Mouse (Mus musculus) ovary, postnatal 36 days (tissue): ENCODE results near the gene Ptpn22.
"Not testable (repeated sequence)": the region's sequence is repeated elsewhere in the genome, so short reads cannot be mapped to it uniquely, and the experiment has no call there.

Experiments used
- DNase-seq: peaks from one replicate; pipeline ENCODE4 v3.0.0; 2022; ENCODE audit warnings: low spot score, mixed read lengths

Gene Ptpn22

GRCm38 (mm10) chr3:103858881-103859801, at the start of gene Ptpn22:
Gene Ptpn22, plus strand, starts transcription at chr3:103859795.
- no peak for DNase-seq

GRCm38 (mm10) chr3:103809799-103810150, 49.8 kb upstream of the Ptpn22 start:
- no peak for DNase-seq

- no peak for DNase-seq
These were observed 48.6 kb upstream of the Ptpn22 start for GRCm38 (mm10) chr3:103810967-103811366.

DNA sequence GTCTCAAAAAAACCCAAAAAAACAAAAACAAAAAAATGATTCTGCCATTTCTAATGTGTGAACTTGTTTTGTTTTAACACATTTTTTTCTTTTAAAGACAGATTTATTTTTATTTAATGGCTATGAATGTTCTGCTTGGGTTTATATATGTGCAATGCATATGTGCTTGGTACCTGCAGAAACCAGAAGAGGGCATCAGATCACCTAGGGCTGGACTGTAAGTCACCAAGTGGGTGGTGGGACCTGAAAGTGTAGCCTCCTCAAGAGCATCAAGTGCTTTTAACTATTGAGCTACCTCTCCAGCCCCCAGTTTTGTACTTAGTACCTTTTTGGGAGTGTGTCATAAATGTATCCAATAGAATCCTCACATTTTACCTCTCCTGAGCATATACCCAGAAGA, 32.0 kb upstream of the Ptpn22 start:
- no peak for DNase-seq

DNA sequence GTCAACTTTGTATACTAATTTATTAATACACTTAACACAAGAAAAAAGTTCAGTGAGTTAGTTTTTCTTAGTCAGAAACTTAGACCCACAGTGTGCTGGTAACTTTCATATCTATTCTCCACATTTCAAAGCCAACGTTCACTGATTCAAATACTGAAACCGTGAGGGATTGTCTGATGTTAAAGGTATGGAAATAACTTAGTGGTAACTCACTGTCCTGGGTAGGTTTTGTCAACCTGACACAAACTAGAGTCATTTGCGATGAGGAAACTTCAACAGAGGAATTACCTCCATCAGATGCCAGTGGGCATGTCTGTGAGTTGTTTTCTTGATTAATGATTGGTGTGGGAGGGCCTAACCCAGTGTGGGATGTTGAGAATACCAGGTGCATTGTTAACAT, 30.6 kb upstream of the Ptpn22 start:
- no peak for DNase-seq

DNA sequence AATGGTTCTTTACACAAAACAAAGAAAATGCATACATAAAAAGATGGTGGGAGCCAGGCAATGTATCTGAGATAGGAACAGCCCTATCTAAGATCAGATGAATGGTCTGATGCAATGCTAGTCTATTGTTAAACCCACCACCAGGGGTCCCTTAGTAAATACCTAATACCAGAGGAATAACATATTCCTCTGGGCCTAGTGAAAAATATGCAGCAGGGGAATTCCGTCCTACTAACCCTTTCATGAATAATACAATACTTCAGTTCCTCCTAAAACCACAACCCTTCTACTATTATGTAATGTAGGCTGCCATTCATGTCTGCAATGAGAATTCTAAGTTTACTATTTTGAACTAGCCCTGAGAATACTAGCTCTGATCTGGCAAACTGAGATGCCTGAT, 28.9 kb upstream of the Ptpn22 start:
- not testable (repeated sequence) for DNase-seq

GRCm38 (mm10) chr3:103831146-103831545, 28.4 kb upstream of the Ptpn22 start:
- DNase-seq, result no peak

GRCm38 (mm10) chr3:103832426-103832825, 27.2 kb upstream of the Ptpn22 start, which contains the start of gene Bcl2l15:
Gene Bcl2l15, plus strand, starts transcription at chr3:103832601.
- no peak for DNase-seq

- no peak for DNase-seq
These were observed 25.6 kb upstream of the Ptpn22 start for GRCm38 (mm10) chr3:103834001-103834400.

DNA sequence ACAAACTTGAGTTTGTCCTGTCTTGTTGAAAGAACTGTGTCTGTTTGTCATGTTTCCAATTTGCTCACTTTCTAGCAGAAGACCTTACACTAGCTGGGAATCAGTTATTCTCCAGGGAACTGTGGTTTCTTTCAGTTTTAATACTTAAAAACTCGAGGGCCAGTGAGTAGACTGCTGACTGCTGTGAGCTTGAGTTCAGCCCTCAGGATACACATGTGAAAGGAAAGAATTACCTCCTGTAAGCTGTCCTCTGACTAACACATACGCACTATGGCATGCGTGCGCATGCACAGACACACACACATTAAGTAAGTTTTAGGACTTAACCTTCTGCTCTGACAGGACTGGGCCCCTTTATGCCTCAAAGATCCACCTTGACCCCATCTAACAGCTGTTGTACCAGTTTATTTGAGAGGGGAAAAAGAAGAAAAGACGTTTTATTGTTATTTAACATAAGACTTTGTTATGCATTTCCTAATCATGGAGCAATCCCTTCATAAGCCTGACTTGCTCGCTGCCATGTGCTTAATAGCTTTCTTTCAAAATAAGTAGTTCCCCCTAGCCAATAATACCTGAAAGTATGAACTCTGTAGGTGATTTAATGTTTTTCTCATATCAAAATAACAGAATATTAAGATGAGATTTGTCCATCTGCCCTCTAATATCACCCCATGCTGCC, 24.2 kb upstream of the Ptpn22 start:
- no peak for DNase-seq

- no peak for DNase-seq
These were observed 23.7 kb upstream of the Ptpn22 start for GRCm38 (mm10) chr3:103835951-103836310.

GRCm38 (mm10) chr3:103836453-103836852, 23.1 kb upstream of the Ptpn22 start:
- no peak for DNase-seq

DNA sequence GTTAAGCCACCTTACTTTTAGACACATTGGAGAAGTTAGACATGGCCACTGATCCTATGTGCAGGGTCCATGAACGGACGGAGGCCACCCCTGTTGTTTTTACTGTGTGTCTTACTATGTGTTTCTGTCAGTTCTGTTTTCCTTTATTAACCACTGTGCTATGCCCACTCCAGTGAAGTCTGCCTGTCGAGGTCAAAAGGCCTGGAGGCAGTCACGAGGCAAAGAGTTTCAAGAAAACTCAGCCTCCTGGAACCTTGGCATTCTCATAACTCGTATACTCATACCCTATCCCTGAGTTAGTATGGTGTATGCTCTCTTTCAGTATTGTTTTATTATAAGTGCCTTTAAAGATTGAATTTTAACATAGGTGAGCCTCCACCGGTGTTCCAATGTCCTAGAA, 19.9 kb upstream of the Ptpn22 start:
- no peak for DNase-seq

DNA sequence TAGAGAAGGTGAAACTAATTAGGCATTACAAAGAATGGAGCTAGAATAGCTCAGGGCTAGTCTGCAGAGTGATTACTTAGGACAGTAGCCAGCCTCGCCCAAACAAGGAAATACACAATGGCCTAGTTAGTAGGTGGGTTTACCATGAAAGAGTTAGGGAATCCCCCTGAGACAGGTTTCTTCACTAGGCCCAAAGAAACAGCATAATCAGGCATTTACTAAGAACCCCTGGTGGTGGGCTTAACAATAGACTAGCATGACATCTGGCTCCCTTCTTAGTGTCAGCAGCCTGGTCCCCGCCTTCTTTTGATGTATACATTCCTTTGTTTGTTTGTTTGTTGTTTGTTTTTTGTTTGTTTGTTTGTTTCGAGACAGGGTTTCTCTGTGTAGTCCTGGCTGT, 19.4 kb upstream of the Ptpn22 start:
- DNase-seq, result not testable (repeated sequence)

DNA sequence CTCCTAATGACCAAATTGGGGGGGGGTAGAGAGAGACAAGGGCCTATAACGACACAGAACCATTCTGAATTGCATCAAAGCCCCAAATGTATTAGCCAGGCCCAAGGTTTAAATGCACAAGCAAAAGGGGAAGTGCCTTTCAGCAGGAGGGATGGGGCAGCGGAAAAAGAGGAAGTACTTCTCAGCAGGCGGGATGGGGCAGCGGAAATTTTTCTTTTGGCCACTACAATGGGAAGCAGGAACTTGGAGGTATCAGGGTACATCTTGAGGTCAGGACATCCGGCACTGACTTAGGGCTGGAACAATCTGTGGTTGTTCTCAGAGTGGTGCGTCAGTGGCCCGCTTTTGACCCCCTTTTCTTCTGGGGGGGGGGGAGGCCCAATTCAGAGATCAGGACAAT, 18.6 kb upstream of the Ptpn22 start:
- DNase-seq, result not testable (repeated sequence)

DNA sequence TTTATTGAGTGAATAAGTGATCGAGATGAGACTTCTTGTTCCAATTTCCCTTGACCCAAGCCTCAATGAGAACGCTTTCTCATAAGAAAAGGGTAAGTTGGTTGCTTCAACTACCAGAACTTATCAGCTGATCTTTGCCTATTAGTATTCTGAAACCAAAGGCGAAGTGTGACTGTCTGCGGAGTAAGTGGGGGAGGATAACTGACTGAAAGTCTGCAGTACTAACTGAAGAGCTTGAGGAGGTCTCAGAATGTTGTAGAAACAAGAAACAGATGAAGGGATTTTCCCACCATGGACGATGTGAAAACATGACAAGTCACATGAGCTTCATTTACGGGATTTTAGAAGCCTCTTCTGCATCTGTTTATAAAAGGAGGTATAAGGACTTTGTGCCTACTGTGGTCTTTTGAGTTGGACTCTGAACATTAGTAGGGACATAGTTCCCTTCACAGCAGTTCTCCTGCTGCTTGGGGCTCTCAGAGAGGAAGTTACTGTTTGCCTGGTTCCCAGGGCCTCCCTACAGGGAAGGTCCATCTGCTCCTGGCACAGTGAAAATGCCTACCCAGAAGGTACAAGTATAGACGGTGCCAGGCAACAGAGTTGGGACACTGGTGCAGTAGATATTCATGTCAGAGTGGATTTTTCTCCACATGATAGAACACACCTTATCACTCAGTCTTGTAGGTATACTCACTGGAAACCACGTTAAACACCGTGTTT, 8.8 kb upstream of the Ptpn22 start:
- DNase-seq, result no peak

DNA sequence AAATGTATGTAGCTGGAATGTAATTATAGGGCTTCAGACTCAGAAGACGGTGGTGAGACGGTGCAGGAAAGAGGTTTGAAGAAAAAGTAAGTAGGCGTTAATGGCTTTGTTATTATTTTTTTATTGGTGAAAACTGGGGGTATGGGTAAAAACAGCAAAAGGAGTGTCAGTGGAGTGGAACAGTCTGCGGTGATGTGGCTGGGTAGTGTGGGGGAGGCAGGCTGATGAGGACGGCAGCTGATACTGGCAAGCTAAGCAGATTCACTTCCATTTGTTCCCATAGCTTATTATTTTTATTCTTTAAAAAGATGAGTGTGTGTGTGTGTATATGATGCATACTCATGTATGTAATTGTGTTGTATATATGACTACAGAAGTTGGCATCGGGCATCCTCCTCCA, 8.1 kb upstream of the Ptpn22 start:
- no peak for DNase-seq

GRCm38 (mm10) chr3:103851882-103852281, 7.7 kb upstream of the Ptpn22 start:
- DNase-seq, result no peak

DNA sequence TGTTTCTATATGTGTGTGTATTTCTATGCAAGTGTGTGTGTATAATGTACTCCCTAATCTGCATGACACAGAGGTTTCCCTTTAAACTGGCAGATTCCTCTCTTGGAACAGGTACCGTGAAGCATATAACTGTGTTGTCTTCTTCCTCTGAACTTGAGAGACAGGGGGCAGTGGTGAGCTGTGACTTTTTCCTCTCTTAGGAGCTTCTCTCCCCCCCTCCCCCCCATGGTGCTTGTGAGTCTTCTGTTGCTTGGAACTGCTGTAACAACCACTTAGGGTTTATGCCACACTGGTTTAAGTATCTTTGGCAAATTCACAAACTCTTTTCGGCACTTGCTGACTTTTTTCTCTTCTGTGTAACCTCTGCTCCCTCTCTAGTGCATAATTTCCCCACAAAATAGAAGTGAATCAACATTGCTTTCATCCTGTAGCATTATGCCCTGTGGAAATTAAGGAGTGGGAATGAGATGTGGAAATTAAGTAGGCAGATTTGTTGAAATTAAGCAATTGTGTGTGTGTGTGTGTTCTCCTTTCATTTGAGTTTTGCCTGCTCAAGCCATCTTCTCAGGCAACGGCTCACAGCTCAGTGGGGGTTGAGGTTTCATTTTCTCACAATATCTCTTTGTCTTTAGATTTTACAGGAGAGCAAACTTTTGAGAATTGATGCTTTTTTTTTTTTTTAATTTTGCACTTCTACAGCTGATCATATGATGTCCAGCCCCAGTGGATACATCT, 6.9 kb upstream of the Ptpn22 start:
- no peak for DNase-seq

GRCm38 (mm10) chr3:103853804-103854203, 5.8 kb upstream of the Ptpn22 start:
- DNase-seq, result no peak

DNA sequence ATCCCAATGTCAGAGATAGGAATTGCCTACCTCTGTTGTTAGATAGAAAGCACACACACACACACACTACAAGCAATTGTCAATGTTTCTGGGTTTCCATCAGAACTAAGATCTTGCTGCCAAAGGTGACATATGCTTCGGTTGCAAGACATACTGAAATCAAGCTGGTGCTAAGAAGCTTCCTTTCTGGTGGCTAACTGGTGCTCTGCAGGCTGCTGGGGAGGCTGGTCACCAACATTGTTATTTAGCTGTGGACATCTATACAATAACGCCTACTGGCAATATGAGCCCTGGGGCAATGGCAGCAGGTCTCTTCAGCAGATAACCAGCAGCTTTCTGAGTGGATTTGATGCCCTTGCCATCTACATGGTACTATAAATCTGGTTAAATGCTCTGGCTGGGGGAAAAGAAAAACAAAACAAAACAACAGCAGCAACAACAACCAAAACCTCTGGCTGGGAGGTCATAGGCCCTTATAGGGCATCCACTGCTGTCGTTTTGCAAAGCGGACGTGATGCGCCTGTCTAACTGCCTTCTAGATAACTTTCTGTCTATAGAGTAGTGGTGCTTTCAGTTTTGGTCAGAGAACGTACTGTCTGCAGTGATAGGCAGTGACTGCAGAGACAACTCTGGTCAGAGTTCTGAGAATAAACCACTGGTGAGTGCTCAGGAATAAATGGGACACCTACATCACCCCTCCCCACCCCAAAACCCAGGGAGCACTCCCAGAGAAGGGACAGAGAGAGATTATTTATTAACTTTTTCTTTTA, 2.4 kb upstream of the Ptpn22 start:
- DNase-seq, result no peak
